Mouse (Mus musculus) CD8-positive naive resting alpha-beta T cell, adult 2 months (primary cell): ENCODE measurements around the gene Bgn.
A peak's percentile ranks its signal among the peaks of the same experiment; 100 is the strongest.

Experiments used
- DNase-seq, 2 experiments: peaks; one replicate each; pipeline ENCODE4 v3.0.0; 2022; ENCODE audit warnings: low read depth in 2 of 2, low spot score in 2 of 2

Bgn gene

DNA sequence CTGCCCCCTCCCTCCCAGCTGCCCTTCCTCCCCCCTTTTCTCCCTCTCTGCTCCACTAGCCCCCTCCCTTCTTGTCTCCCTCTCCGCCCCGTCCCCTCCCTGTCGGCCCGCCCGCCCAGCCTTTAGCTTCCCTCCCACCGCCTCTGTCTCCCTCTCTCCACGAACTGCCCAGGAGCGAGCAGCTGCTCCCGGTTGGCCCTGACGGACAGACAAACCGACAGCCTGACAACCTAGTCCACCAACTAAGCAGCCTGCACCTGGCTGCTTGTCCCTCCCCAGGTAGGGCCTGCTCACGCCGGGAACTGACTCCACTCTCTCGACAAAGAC lies at the start of gene Bgn:
Bgn (plus strand) TSS at position 119 of the 327 bp plus-strand sequence.
- DNase-seq, result no peak

DNA sequence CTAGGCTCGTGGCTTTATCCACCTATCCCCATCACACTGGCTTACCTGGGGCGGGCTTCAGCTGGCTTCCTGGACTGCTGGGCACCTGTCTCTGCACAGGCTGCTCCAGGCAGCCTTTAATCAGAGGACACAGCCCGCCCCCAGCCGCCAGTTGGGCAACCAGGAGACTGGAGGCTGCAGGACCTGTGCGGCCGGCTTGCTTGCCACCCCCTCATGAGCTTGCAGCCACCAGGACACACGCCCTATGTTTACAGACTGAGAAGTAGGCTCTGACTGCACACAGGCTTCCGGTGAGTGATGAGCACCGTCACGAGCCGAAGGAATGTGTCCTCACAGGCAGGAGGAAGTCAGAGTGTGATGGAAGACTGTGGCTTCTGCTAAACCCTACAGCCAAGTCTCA lies 48.1 kb upstream of the Bgn start, which contains the start of gene Trex2:
Trex2 (minus strand) TSS at position 93 of the 400 bp plus-strand sequence.
- no peak for DNase-seq

DNA sequence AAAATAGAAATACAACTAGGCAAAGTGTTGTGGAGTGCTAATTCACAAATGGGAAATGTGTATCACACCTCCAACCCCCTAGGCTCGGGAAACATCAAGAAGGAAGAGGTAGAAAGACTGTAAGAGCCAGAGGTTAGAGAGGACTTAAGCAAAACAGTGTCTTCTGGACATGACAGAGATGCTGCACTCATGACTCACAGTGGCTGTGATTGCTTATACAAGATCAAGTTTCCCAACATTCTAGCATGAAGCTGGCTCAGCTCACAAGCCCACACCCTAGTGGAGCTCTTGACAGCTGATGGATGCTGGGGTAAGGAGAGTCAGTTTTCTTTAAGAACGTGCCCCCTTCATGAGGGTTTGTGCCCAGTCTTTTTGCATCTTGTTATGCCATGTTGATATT lies 42.0 kb upstream of the Bgn start:
- no peak for DNase-seq

DNA sequence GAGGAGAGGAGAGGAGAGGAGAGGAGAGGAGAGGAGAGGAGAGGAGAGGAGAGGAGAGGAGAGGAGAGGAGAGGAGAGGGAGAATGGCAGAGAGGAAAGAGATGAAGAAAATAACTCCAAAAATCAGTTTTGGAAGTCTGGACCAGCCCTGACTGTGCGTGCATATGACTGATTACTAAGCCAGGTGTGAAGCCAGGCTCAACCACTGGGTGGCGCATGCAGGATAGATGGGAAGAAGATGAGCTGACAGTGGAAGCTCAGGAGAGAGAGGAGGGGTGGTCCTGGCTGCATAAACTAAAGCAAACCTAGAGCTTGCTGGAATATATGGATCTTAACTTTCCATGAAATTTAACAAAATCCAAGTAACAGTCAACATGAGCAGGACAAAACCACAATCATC lies 31.5 kb upstream of the Bgn start:
- peak; percentile 17 to 55 for DNase-seq

DNA sequence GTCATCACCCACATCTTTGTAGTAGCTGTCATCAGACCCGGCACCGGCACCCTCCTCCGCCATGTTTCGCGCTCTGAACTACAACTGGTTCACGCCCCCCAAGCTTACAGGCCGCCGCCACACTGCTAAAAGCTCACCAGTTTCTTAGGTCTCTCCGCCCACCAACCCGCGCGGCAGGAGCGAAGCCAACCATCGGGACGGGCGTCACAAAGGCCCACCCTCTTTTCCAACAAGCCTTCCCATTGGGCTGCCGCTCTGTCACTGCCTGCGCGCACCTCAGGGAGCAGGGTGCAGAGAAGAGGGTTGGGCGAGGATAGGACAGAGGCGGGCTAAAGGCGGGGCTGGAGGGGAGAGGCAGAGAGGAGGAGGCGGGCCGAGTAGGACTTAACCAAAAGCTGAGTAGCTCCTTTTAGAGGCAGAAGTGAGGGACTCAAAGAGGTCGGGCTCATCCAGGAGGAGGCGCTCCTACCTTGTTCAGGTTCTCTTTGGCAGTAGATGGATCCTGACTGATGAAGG lies 24.5 kb upstream of the Bgn start, which contains the start of gene Haus7:
Haus7 (minus strand) TSS at position 168 of the 516 bp plus-strand sequence.
- peak; percentile 86 to 88 for DNase-seq

DNA sequence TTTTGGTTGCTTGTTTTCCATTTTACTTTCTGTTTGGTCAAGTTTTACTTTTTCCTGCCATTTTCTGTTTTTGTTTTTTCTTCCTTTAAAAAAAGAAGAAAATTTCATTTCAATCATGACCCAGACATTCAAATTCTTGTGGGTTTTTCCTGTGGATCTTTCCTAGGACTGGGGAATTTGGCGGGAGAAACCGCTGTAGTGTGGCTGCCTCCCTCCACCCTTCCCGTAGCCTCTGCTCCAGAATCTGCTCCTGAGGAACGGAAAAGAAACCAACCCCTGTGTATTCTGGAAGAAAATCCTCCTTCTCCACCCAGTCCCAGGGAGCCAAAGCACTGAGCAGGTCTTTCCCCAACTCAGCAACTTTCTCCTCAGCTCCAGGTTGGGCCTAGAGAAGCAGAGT lies 22.6 kb upstream of the Bgn start:
- no peak for DNase-seq

DNA sequence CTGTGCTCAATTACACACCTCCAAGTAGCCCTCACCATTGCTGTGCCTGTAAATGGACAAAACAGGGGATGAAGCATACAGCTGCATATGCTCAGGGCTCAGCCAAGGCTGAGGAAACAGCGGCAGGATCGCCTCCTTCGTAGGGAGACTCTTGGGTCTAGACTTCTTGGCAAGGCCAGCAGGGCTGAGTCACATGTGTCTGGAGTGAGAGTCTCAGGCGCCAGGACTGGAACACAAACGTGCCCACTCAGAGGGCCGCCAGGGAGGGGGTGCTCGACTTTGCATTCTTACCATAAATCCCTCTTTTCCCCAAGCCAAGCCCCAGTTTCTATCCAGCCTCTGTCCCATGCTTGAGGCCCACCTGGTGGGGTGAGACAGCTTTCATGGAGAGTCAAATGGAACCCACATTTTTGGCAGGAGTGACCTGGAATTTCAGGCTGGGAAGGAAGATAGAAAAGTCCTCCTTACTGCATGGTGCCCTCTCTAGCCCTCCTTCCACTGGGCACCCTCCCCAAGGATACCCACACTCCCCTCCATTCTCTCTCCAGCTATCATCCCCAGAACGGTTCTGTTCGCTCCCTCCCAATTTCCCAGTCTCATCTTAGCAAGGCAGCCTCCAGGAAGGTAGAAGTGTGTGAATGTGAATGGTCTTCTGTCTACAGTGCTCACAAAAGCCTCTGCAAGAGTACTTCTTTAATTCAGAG lies 17.8 kb upstream of the Bgn start:
- no peak for DNase-seq

DNA sequence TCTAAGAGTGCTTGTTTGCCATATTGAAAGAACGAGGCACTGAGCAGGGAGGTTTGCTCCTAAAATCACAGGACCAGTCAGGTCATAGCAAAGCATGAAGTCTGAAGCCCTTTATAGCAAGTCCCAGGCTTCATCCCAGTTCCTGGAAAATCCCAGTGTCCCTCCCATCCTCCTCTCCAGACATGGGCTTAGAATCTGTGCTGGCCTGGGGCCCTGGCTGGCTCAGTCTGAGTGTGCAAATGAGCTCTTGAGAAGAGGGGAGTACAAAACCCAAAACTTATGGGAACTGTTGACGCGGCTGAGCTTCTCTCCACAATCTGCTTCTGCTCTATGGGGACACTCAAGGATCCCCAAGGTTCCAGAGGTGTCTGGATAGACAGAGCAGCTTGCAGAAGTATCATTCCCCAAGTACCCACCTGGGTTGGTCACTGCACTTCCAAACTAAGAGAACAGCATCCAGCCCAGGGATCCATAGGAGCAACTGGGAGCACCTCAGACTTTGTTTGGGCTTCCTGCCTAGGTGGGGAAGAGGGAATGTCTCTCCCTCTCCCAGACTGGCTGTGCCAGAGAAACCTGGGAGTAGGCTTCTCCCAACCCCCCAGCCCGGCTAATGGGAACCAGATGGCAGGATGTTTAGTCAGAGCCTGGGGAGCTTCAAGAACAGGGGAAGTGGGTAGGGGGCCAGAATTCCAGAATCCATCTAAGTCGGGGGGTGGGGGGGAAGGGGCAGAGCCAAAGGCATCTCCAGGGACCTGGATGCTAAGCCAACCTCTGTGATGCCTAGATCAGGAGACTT lies 15.8 kb upstream of the Bgn start:
- no peak for DNase-seq

DNA sequence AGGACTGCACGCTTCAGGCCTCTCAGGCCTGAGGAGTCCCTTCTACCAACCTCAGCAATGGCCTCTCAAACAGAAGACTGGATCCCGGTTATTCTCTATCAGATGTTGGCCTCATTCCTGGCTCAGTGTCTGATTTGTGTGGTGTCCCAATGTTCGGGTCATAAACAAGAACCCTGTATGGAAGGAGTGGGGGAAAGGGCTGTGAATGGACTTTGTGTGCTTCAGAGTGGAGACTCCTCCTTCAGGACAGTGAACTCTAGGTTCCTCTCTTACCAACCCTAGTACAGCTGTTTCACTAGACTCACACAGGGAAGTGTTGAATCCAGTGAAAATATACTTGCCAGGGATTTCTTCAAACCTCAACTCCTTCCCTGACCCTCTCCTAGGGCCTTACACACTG lies 15.1 kb upstream of the Bgn start:
- DNase-seq, result no peak

DNA sequence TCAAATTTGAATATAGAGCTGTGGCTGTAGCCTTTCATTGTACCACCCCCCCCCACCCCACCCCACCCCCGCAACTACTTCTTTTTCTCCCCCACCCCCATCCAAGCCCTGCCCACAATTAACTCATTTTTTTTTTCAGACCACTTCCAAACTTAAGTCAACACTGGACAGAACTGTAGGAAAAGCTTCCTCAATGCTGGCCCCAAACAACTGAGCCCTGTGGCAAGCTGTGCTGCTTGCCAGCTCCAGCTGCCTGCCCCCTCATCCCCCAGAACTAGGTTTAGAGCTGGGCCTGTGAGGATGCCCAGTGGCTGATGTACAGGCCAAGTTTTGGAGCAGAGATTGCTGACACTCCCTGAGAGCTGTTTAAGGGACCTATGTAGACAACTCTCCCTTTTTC lies 14.7 kb upstream of the Bgn start:
- DNase-seq, result no peak

DNA sequence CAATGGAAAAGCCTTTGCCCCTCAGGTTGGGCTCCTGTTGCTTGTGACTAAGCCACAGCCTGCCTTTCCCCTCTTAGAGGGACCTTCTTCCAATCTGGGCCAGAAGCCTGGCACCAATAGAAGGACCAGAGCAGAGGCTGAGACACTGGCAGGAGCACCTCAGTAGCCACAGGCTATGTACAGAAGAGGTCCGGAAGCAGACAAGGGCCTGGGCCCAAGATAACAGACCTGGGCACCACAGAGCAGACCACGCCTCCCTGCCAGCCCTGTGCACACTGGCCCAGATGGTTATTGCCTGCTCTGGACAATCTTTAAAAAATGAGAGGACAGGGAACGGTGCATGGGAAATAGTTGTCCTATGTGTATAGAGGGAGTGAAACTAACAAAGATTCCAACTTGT lies 11.6 kb upstream of the Bgn start:
- DNase-seq, result no peak

DNA sequence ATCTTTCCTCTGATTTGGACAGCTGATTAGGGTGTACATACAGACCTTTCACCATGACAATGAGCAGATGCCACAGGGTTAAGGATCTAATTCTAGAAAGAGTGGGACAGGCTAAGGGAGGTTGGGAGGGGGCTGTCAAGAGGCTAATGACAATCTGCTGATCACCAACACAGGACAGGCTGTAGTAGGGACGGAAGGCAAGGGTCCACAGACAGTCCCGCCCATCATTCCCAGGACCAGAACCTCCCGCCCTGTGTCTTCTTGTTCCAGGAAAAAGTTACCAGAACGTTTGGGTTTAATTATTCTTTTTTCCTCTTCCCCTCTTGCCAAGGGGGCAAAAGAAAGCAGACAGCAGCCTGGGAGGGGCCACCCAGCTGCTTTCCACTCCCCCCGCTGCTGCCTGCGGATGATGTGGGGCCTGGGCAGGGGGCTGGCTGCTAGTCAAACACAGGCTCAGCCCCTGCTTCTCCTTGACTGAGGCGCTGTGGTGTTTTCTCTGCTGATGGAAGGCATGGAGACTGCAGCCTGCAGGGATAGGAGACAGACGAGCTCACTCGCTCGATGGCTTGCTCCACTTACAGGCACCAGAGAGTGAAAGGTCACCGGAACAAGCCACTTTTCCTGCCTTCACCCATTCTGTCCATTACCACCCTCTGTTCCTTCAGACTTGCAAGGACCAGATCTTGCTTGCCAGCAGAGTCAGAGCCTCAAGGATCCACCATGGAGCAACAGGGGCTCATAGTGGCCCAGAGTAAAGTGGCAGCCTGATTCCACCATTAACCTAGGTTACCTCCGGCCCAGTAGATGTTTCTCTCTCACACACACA lies 8.8 kb upstream of the Bgn start:
- no peak for DNase-seq

DNA sequence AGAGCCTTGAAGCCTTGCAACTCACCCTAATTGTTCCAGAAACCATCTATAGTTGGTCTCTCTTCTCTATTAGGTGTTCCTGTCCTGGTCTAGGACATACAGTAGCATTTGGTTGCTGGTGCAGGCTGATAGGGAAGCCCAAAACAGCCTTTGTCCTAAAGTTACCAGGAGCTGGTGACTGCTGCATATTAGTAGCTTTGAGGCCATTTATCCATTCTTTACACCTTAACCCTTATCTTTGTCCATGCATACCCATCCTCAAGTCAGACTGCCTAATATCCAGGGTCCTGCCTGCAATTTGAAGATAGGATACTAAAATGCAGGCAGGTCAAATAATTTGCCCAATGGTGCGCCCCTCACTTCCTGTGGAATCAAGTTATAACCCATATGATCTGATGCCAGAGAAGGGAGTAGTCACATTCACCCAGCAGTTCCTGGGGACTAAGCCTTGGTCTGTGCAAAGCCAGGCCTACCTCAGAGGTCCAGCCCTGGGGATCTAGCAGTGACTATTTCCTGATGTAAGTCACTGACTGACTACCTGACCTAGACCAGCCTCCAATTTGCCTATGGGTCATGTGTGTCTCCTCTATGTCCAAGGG lies 7.6 kb upstream of the Bgn start:
- no peak for DNase-seq

DNA sequence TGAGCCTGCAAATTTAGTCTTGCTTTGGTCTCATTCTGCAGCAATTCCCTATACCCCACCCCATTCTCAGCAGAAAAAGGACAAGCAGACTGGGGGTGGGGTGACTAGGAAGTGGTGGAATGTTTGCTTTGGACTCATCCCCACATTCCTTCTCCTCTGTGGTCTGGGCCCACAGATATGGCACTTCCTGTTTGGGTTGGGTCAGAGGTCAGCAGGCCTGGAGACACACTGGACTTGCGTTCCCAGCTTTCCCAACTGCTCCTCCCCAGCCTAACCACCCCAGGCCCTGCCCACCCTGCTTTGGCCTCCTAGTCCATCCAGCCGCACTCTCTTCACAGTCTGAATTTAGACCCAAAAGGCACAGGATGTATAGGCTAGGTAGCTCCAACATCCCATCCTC lies 6.8 kb upstream of the Bgn start:
- DNase-seq, result no peak

DNA sequence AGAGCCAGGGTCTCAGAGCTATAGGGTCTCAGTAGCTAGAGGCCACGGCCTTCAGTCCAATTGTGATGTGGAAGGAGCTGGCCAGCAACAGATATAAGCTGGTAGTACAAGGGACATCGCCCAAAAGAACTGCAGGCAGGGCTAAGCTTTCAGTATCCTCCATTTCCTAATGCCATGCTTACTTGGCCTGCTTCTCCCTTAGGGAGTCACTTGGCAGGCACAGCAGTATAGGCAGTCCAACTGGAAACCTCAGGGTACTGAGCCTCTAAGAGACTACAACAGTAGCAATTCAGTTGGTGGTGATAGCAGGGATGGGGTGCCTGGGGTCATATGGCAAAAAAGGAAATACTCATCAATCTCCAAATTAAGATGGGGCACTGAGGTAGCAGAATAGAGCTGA lies 5.9 kb upstream of the Bgn start:
- no peak for DNase-seq

DNA sequence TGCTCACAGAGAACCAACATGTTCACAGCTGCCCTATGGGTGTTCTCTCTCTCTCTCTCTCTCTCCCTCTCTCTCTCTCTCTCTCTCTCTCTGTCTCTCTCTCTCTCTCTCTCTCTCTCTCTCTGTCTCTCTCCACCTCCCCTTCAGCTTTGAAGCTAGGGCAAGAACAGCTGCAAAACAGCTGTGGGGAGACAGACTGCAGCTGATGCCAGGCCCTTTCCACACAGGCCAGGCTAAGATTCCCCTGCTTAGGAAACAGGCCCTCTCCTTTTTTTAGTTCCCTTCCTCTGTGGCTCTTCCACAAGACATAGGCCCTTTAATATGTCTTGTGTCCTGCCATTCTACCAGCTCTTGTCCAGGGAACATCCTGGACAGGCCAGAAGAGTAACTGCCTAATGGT lies 3.7 kb upstream of the Bgn start:
- no peak for DNase-seq

DNA sequence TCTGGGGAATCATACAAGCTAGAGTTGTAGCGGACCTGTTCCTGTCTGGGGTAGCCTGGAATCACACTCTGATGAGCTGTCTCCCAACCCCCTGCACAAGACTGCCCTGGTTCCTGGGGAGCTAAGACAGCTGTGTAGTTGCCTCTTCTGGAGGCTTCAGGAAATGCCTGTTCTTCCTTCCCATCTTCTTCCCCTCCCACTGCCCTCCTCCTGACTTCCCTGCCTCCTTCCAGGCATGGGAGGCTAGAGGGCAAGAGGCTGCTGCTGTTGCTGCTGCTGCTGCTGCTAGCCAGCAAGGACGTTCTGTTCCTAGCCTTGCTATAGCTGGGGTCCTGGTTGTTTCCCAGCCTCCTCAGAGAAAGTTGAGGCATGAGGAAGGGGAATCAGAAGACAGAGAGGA lies 3.1 kb upstream of the Bgn start:
- no peak for DNase-seq

DNA sequence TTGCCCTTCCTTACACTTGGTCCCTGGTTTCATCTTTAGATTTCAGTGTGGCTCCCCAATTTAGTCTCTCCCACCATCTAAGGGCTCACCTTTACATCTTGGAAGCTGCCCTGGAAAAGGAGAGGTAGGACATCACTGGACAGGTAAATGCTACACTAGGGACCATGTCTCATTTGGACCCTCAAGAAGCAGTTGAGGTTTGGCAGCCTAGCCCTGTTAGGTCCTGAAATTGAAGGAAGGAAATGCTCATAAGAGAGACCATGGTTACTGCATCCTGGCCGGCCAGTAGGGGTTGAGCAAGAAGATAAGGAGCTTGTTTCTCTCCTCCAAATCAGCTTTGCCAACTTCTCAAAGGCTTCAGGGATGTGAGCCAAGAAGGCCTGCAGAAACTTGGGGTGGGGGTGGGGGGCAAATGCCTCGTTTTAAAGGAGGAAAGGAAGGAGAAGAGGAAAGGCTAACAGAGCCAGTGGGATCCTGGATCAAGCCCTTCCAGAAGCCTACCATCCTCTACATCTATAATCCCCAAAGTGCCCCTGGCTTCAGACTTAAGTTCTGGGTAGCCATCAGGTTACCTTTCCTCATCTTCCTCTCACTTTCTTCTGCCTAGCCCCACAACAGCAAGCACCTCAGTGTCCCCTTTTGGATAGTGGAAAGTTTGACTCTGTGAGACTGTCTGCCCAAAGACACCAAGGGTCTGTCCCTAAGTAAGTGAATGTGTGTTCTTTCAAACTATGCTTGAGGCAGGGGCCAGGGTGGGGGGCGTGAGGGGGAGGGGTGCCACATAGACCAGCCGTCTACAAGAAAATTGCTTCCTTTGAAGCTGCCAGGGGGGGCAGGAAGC lies 539 bp upstream of the Bgn start:
- DNase-seq, result no peak

DNA sequence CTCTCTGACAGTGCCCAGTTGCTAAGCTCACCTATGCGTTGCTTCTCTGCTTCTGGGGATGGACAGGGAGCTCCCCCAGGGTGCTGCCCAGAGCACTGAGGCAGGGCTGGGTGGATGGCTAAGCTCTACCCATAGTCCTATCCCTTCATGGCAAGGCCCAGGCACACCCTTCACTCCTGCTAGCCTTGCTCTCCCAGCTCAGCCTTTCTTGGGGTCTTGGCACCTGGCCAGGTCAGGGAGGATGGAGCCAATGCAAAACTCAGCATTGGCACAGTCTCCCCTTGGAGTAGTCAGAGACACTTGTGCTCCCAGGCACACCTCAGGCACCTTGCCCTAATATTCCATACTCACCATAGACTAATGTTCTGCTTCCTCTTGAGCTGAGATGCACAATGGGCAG lies 674 bp downstream of the Bgn start:
- DNase-seq, result no peak

DNA sequence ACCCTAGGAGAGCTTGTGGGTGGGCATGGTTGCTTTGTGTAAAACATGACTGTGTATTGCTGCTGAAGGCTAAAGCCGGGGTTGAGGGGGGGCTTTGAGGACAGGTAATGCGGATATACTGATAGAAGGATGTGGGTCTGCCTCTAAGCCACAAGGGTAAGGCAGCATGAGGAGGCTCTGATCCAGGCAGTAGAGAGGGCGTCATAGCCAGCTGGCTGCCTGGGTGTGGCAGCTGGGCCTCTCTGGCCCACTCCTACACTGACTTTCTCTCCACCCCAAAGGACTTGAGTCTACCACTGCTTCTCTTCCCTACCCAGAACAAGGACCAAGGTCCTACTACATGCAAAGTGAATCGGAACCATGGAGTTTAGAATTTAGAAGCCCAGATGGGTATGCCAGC lies 1.5 kb downstream of the Bgn start:
- DNase-seq, result no peak
